Mouse (Mus musculus): ENCODE results near the gene Ube2d2b.

GRCm38 (mm10) chr5:107873330-107873729, 43.4 kb downstream of the Ube2d2b start:
- no peak for TF ChIP-seq CTCF (IDR thresholded peaks at IDR 0.05; ENCODE audit: low read depth)
- TF ChIP-seq EP300 (IDR thresholded peaks at IDR 0.05; ENCODE audit: low read depth), result no peak
